Mouse (Mus musculus) heart, adult 2 months (tissue): ENCODE results near the gene Rdh14.

Experiments used
- CTCF ChIP-seq: fragments of 200-600 bp; IDR thresholded peaks from 2 replicates; pipeline ENCODE4 v1.8.1; 2022; ENCODE audit warnings: antibody characterized with exemption, mild to moderate bottlenecking, moderate library complexity
- POLR2A ChIP-seq: fragments of 200-500 bp; IDR thresholded peaks from 2 replicates; pipeline ENCODE4 v1.6.1; 2011; ENCODE audit warnings: mild to moderate bottlenecking, low read depth, low read length, control low read depth; ENCODE audit not compliant: insufficient read depth

GRCm38 (mm10) chr12:10425982-10426863 is 35.7 kb downstream of the Rdh14 start:
- TF ChIP-seq CTCF (no peak), POLR2A (no peak)
